Mouse (Mus musculus) cerebellum, adult 11-12 months (tissue): Measurements from ENCODE around the gene Mgat3.

ENCODE experiments used
- DNase-seq: peaks from one replicate; pipeline ENCODE4 v3.0.0; 2022

Mgat3 gene

DNA sequence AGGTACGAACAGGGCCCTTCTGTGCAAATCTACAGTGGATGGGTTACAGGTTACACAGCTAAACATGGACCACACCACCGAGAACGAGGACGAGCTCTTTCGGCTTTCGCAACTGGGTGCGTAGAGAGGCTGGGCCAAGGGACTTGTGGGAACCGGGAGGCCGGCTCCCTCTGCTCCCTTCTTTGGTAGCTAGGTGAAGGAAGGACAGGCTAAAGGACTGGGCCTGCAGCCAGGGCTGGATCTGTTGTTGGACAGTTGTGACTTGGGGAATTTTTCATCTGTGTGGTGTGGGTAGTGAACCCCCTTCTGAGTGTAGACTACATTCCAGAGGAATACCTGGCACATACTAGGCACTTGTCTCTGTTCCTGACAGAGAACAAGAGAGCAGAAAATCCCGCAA, 20.9 kb upstream of the Mgat3 start:
- DNase-seq: no peak

DNA sequence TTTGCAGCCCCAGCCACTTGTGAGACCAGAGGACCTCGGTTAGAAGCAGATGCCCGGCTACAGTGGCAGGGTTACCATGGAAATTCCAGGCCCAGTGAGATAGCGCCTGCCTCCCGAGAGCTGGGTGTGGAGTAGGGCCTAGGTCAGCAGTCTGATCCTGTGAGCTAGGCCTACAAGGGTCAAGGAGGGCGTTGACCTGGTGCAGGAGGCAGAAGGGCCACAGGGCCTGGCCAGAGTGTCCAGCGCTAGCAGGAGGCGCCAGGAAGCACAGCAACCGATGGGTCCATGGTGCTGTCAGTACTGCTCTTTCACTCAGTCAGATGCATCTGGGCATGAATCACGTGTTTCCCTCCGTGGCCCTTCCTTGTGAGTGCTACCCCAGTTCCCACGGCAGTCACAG, 19.8 kb upstream of the Mgat3 start:
- no peak for DNase-seq

DNA sequence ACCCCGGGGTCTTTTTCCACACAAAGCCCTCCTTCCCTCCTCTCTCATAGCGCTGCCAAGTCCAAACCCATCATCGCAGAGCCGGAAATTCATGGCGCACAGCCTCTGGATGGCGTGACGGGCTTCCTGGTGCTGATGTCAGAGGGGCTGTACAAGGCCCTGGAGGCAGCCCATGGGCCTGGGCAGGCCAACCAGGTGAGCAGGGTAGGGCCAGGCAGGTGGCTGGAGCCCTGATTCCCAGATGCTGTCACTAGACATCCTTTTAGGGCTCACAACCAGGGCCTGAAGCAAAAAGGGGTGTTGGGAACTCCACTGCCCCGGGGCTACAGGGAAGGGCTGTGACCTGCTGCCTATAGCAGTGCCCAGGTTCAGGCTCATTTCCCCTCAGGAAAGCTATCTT, 17.8 kb upstream of the Mgat3 start:
- DNase-seq: no peak

- peak; percentile 58 for DNase-seq
Measured at GRCm38 (mm10) chr15:80157197-80157943, 16.2 kb upstream of the Mgat3 start.

DNA sequence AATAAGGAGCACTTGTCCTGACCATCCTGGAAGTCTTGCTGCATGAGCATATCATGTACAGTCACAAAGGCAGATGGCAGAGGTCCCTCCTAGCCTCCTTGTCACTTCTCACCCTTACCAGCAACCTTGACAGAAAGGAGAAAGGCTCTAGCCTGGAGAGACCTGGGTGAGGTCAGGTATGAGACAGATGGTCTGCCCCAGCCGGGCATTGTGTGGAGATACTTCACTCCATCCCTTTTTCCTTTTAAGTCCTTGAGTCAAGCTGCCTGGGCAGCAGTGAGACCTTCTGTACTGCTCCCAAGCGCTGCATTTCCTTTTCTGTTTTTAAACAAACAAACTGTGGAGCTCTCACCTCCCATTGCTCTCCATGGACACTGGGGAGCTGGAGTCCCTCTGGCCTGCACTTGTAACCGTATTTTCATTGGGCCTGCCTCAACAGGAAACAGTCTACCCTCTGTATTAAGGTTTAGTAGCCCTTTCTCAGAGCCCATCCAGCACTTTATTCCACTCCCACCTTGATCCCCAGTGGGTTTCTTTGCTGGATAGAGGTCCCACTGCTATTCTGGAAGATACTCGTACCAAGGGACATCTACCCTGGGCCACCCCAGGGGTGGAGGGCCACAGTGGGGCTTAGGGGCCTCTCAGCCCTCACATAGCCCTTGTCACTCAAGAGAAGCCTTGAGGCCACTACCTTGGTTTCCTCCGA, 15.4 kb upstream of the Mgat3 start:
- DNase-seq: peak; percentile 27

DNA sequence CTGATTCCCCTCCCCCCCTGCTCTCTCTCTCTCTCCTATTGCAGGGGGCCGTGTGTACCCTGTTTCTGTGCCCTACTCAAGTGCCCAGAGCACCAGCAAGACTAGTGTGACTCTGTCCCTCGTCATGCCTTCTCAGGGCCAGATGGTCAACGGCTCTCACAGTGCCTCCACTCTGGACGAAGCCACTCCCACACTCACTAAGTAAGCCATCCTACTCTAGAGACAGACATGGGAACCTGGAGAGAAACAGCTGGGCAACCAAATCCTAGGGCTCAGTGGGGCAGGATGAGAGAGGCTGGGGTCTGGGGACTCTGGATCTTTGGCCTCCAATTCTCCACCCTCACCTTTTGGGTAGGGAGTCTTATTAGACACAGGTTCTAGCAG, 14.8 kb upstream of the Mgat3 start:
- no peak for DNase-seq

DNA sequence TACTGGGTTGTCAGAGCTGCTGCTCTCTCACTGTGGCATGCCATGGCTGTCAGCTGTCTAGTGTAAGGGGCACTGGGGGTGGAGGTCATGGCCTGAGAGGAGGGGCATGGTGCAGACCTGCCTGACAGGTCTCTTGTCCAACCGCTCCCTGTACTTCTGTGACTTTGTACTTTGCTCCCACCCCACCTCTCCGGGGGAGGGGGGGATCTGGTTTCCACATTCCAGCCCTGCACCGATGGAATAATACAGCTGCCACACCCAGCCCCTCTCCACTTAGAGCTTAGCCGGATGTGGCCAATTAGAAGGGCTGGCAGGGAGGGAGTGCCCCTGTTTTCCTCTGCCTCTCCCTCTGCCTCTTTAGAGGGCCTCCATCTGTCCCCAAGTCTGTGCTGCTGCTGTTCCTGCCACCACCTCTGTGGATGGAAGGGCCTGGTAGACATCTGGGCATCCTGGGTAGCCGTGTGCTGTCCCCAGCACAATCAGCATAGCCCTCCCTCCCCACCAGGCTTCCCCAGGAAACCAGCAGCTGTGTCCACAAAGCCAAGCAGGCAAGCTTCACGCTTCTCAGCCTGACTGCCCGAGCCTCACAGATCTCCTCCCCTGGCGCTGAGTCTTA, 14.1 kb upstream of the Mgat3 start:
- DNase-seq: peak; percentile 34

- DNase-seq: peak; percentile 36
Measured at GRCm38 (mm10) chr15:80160223-80160622, 13.3 kb upstream of the Mgat3 start.

DNA sequence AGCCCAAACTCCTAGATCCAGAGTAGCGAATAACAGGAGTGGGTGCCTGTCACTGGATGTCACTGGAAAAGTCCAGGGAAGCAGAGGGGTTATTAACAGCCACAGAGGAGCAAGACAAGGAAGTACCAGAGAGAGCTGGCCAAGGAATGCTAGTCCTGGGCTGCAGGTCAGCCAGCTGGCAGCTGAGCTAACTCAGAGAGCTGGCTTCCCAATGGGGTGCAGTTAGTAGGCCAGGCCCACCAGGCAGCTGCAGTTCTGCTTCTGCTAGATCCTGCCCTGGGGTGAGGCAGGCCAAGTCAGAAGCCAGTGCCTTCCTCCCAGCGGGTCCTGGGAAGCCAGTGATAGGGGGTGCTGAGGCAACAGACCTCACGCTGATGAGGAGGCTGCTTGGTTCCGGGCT, 12.8 kb upstream of the Mgat3 start:
- peak; percentile 71 for DNase-seq

DNA sequence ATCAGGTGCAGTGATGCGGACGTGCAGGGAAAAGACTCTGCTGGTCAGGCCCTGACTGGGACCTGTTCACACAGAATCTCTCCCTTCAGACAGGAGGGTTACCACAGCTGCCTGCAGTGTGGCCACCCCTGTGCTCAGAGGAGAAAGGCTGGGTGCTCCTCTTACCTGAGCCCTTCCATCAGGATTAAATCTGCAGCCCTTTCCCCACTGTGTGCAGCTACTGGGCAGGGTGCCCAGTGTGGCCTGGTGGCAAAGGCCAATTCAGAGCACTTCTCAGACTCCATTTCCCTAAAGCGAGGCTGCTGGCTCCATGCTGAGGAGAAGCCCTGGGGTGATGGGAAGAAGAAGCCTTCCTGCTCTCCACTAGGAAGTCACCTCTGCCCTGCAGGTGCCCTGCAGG, 12.3 kb upstream of the Mgat3 start:
- DNase-seq: peak; percentile 59

- peak; percentile 70 for DNase-seq
Measured at GRCm38 (mm10) chr15:80162401-80162964, 11.0 kb upstream of the Mgat3 start.

- DNase-seq: peak; percentile 99
Measured at GRCm38 (mm10) chr15:80163274-80163673, 10.2 kb upstream of the Mgat3 start.

- DNase-seq: peak; percentile 54
Measured at GRCm38 (mm10) chr15:80163716-80164115, 9.8 kb upstream of the Mgat3 start.

DNA sequence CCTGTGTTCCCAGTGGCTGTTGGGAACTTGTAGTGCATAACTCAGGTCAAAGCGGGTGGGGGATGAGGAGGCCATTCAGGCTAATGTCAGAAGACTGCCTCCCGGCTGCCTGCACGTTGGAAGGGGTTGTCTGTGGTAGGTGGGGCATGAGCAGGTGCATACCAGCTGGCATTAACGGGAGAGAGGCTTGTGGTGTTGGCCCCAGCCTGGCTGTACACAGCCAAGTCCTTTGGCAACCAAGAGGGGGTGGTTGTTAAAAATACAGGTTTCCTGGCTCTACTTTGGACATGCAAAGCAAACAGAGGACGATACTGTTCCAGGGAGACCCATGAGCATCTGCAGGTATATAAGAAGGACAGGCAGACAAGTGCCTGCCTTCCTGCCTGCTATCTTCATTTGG, 8.1 kb upstream of the Mgat3 start:
- DNase-seq: peak; percentile 89

- no peak for DNase-seq
Measured at GRCm38 (mm10) chr15:80169484-80169883, 4.0 kb upstream of the Mgat3 start.

DNA sequence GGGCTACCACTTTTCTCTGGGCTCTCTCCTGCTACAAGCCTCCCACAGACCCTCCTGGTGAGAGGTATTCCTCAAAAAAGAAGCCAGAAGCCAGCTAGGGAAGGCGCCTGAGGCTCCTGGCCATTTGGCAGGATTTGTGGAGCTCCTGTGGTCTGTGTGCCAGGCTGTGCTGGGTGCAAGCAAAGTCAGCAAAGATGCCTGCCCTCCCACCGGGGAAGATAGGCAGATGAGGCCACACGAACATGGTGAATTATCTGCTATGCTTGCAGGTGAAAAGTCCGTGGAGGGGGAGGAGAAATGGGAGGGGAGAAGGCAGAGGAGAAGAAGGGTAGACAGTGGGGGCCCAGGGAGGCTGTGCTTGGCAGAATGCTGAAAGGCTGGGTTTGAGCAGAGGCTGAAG, 3.2 kb upstream of the Mgat3 start:
- DNase-seq: peak; percentile 69

GRCm38 (mm10) chr15:80171286-80171685, 2.2 kb upstream of the Mgat3 start:
- no peak for DNase-seq

- no peak for DNase-seq
Measured at GRCm38 (mm10) chr15:80171791-80172190, 1.7 kb upstream of the Mgat3 start.

- DNase-seq: peak; percentile 72
Measured at GRCm38 (mm10) chr15:80173781-80174597, 468 bp downstream of the Mgat3 start.

- DNase-seq: peak; percentile 68
Measured at GRCm38 (mm10) chr15:80174598-80174875, 1.0 kb downstream of the Mgat3 start.

DNA sequence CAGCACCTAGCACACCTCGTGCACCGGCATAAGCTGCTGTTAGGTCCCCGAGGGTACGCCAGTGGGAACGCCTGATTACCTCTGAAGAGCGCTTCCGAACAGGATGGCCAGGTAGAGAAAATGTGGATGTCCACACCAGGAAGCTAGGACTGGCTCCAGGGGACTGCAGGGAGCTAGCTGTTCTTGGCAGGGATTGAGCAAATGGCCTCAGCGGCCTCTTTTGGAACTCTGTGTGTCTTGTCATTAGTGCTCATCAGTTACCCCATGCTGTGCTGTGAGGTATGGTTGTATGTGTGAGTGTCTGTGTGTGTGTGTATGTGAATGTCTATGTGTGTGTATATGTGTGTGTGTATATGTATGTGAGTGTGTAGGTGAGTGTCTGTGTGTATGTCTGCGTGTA, 1.8 kb downstream of the Mgat3 start:
- DNase-seq: peak; percentile 82

- DNase-seq: peak; percentile 53
Measured at GRCm38 (mm10) chr15:80175756-80176155, 2.2 kb downstream of the Mgat3 start.

- no peak for DNase-seq
Measured at GRCm38 (mm10) chr15:80181561-80181960, 8.0 kb downstream of the Mgat3 start.
